8 mouse cellular contexts compared by ENCODE assay signal in genomic region chr11:102739278-102739966, GRCm38 (mm10). TPM values are rescaled to one million over a fixed set of nuclear protein-coding genes. Genes with fewer than 3 reads are reported as not detected.
A peak's percentile ranks its signal among the peaks of the same experiment; 100 is the strongest.
DNase-seq lines count a peak whose midpoint lies in the region; ATAC-seq and TF ChIP-seq lines count a peak whose summit lies in the region.

No protein-coding gene starts in this region.

- peak; percentile 88 for TF ChIP-seq CTCF in forebrain, postnatal 0 days (IDR thresholded peaks at IDR 0.05; ENCODE audit: low read depth)

- DNase-seq in adrenal gland, adult 2 months, result peak; percentile 41
- DNase-seq in adrenal gland, adult 8-10 months, result no peak
- peak; percentile 94 for DNase-seq in forebrain, postnatal 0 days
- DNase-seq in limb, embryonic 11.5 days (ENCODE audit: low spot score), result peak; percentile 77
- peak; percentile 94 for DNase-seq in midbrain, embryonic 14.5 days

- H3K27me3 ChIP-seq in forebrain, postnatal 0 days (ENCODE audit: insufficient read depth, low read length), result no peaks in the 10 kb centered on the region
- no peaks in the 10 kb centered on the region for H3K27me3 ChIP-seq in intestine, embryonic 16.5 days (replicated peaks; ENCODE audit: control insufficient read depth, insufficient read depth, low read length)
- H3K27me3 ChIP-seq in limb, embryonic 11.5 days (ENCODE audit: control insufficient read depth, insufficient read depth, low read length), result peaks cover 5% of the 10 kb centered on the region; the same call in 1 of the 2 replicates
- H3K27me3 ChIP-seq in midbrain, embryonic 14.5 days (ENCODE audit: control insufficient read depth, insufficient read depth, low read length), result no peaks in the 10 kb centered on the region
- H3K27me3 ChIP-seq in stomach, embryonic 16.5 days (ENCODE audit: control insufficient read depth, insufficient read depth, low read length), result no peaks in the 10 kb centered on the region

- no peaks in the 10 kb centered on the region for H3K36me3 ChIP-seq in forebrain, postnatal 0 days (ENCODE audit: insufficient read depth)
- H3K36me3 ChIP-seq in intestine, embryonic 16.5 days (ENCODE audit: control insufficient read depth, insufficient read depth, low read length), result no peaks in the 10 kb centered on the region
- no peaks in the 10 kb centered on the region for H3K36me3 ChIP-seq in limb, embryonic 11.5 days (ENCODE audit: control insufficient read depth, insufficient read depth, low read length)
- no peaks in the 10 kb centered on the region for H3K36me3 ChIP-seq in midbrain, embryonic 14.5 days (ENCODE audit: control insufficient read depth, insufficient read depth, low read length)
- H3K36me3 ChIP-seq in stomach, embryonic 16.5 days (ENCODE audit: control insufficient read depth, insufficient read depth, low read length), result no peaks in the 10 kb centered on the region

- peak overlapping the region; percentile 56 for H3K9ac ChIP-seq in forebrain, postnatal 0 days
- H3K9ac ChIP-seq in intestine, embryonic 16.5 days (ENCODE audit: low read depth, low read length), result peak overlapping the region; percentile 31; the same call in 1 of the 2 replicates
- H3K9ac ChIP-seq in limb, embryonic 11.5 days (ENCODE audit: low read length), result peak overlapping the region; percentile 37
- peak overlapping the region; percentile 60 for H3K9ac ChIP-seq in midbrain, embryonic 14.5 days (replicated peaks; ENCODE audit: low read length)
- peak overlapping the region; percentile 50; the same call in 1 of the 2 replicates for H3K9ac ChIP-seq in stomach, embryonic 16.5 days (ENCODE audit: low read length)

- no peaks in the 10 kb centered on the region for H3K9me3 ChIP-seq in forebrain, postnatal 0 days (ENCODE audit: low read length)
- no peaks in the 10 kb centered on the region for H3K9me3 ChIP-seq in intestine, embryonic 16.5 days (ENCODE audit: control insufficient read depth, low read length)
- H3K9me3 ChIP-seq in limb, embryonic 11.5 days (ENCODE audit: control insufficient read depth, low read length), result no peaks in the 10 kb centered on the region
- no peaks in the 10 kb centered on the region for H3K9me3 ChIP-seq in midbrain, embryonic 14.5 days (ENCODE audit: control insufficient read depth, low read length)
- H3K9me3 ChIP-seq in stomach, embryonic 16.5 days (replicated peaks; ENCODE audit: control insufficient read depth, low read length), result no peaks in the 10 kb centered on the region

- peak overlapping the region; percentile 79 for H3K27ac ChIP-seq in forebrain, postnatal 0 days (ENCODE audit: low read depth, low read length)
- no peak overlapping the region for H3K27ac ChIP-seq in intestine, embryonic 16.5 days (ENCODE audit: low read length)
- no peak overlapping the region for H3K27ac ChIP-seq in limb, embryonic 11.5 days (replicated peaks; ENCODE audit: low read depth, low read length)
- H3K27ac ChIP-seq in midbrain, embryonic 14.5 days (replicated peaks; ENCODE audit: low read depth, low read length), result peak overlapping the region; percentile 72
- H3K27ac ChIP-seq in stomach, embryonic 16.5 days (ENCODE audit: low read length), result no peak overlapping the region

- WGBS in forebrain, postnatal 0 days, result 4% methylated on average over 20 of the region's 20 CpGs
- 7% methylated on average over 20 of the region's 20 CpGs for WGBS in intestine, embryonic 16.5 days
- 6% methylated on average over 20 of the region's 20 CpGs for WGBS in limb, embryonic 11.5 days
- WGBS in midbrain, embryonic 14.5 days, result 4% methylated on average over 20 of the region's 20 CpGs
- 7% methylated on average over 20 of the region's 20 CpGs for WGBS in stomach, embryonic 16.5 days

- H3K4me2 ChIP-seq in forebrain, postnatal 0 days (ENCODE audit: low read depth), result peak overlapping the region; percentile 51
- peak overlapping the region; percentile 72 for H3K4me2 ChIP-seq in intestine, embryonic 16.5 days (ENCODE audit: low read depth, low read length)
- peak overlapping the region; percentile 60 for H3K4me2 ChIP-seq in limb, embryonic 11.5 days (ENCODE audit: low read depth, severe bottlenecking)
- peak overlapping the region; percentile 69 for H3K4me2 ChIP-seq in midbrain, embryonic 14.5 days (ENCODE audit: low read length)
- H3K4me2 ChIP-seq in stomach, embryonic 16.5 days (ENCODE audit: low read depth, low read length), result peak overlapping the region; percentile 60

- peak; percentile 41; the same call in 1 of the 2 replicates for ATAC-seq in cerebellum, adult (ENCODE audit: insufficient number of reproducible peaks, low FRiP score, low TSS enrichment)
- peak; percentile 94 for ATAC-seq in forebrain, postnatal 0 days
- peak; percentile 60 for ATAC-seq in intestine, embryonic 16.5 days
- ATAC-seq in limb, embryonic 11.5 days (ENCODE audit: insufficient number of reproducible peaks, low FRiP score, low TSS enrichment, low read depth), result no peak
- peak; percentile 55; the same call in 1 of the 2 replicates for ATAC-seq in midbrain, embryonic 14.5 days (ENCODE audit: low FRiP score, low TSS enrichment)
- peak; percentile 59 for ATAC-seq in stomach, embryonic 16.5 days (ENCODE audit: insufficient read depth, low FRiP score)

- peak overlapping the region; percentile 24; the same call in 1 of the 2 replicates for H3K4me3 ChIP-seq in forebrain, postnatal 0 days (ENCODE audit: low read depth, low read length)
- peak overlapping the region; percentile 35 for H3K4me3 ChIP-seq in intestine, embryonic 16.5 days (ENCODE audit: low read length)
- peak overlapping the region; percentile 15 for H3K4me3 ChIP-seq in limb, embryonic 11.5 days (ENCODE audit: low read depth, low read length)
- peak overlapping the region; percentile 29 for H3K4me3 ChIP-seq in midbrain, embryonic 14.5 days (replicated peaks; ENCODE audit: low read depth, low read length)
- peak overlapping the region; percentile 31 for H3K4me3 ChIP-seq in stomach, embryonic 16.5 days (replicated peaks; ENCODE audit: low read length)

- H3K4me1 ChIP-seq in forebrain, postnatal 0 days (ENCODE audit: insufficient read depth), result 0 out of 2 replicates have a peak, but pooled peaks cover 6% of the 10 kb centered on the region
- H3K4me1 ChIP-seq in intestine, embryonic 16.5 days (ENCODE audit: control insufficient read depth, insufficient read depth, low read length), result peaks cover 7% of the 10 kb centered on the region
- peaks cover 16% of the 10 kb centered on the region for H3K4me1 ChIP-seq in limb, embryonic 11.5 days (ENCODE audit: control insufficient read depth, insufficient read depth, low read length)
- H3K4me1 ChIP-seq in midbrain, embryonic 14.5 days (ENCODE audit: control insufficient read depth, insufficient read depth, low read length), result peaks cover 5% of the 10 kb centered on the region
- peaks cover 14% of the 10 kb centered on the region for H3K4me1 ChIP-seq in stomach, embryonic 16.5 days (ENCODE audit: control insufficient read depth, insufficient read depth, low read length)

RNA-seq across cellular contexts. Expression of gene Adam11, which starts 21.8 kb away (rescaled TPM):
- total RNA-seq in adrenal gland, adult 2 months (2021), result 1 to 10 TPM; 2.9 to 3.4 TPM
- 9.2 and 11.0 TPM in 2 replicates for polyA plus RNA-seq in adrenal gland, adult 2 months (2012; rRNA removed)
- 10 to 100 TPM in 2 of 4 experiments, 1 to 10 TPM in 2; 2.0 to 13.0 (median 8.0) TPM for total RNA-seq in adrenal gland, adult 8-10 months (2022)
- total RNA-seq in forebrain, postnatal 0 days (2014; rRNA removed), result 37.9 and 49.9 TPM in 2 replicates
- 14.1 and 17.6 TPM in 2 replicates for polyA plus RNA-seq in forebrain, postnatal 0 days (2015; fragmentation: Nextera tagmentation; extraction: Ambion mirVana)
- 2.4 and 3.1 TPM in 2 replicates for polyA plus RNA-seq in intestine, embryonic 16.5 days (2015; fragmentation: Nextera tagmentation; extraction: Ambion mirVana)
- 14.2 and 15.4 TPM in 2 replicates for polyA plus RNA-seq in limb, embryonic 11.5 days (2014; fragmentation: Nextera tagmentation; extraction: Ambion mirVana)
- polyA plus RNA-seq in midbrain, embryonic 14.5 days (2014; fragmentation: Nextera tagmentation; extraction: Ambion mirVana), result 18.2 and 24.1 TPM in 2 replicates
- 4.5 and 5.2 TPM in 2 replicates for polyA plus RNA-seq in stomach, embryonic 16.5 days (2015; fragmentation: Nextera tagmentation; extraction: Ambion mirVana)

RNA-seq across cellular contexts. Expression of gene Ccdc43, which starts 41.8 kb away (rescaled TPM):
- 10 to 100 TPM; 22.9 to 32.8 TPM for total RNA-seq in adrenal gland, adult 2 months (2021)
- polyA plus RNA-seq in adrenal gland, adult 2 months (2012; rRNA removed), result 3.3 and 3.5 TPM in 2 replicates
- total RNA-seq in adrenal gland, adult 8-10 months (2022), result 10 to 100 TPM; 26.5 to 30.5 (median 29.6) TPM
- 33.6 and 36.9 TPM in 2 replicates for total RNA-seq in forebrain, postnatal 0 days (2014; rRNA removed)
- 32.1 and 36.6 TPM in 2 replicates for polyA plus RNA-seq in forebrain, postnatal 0 days (2015; fragmentation: Nextera tagmentation; extraction: Ambion mirVana)
- polyA plus RNA-seq in intestine, embryonic 16.5 days (2015; fragmentation: Nextera tagmentation; extraction: Ambion mirVana), result 36.7 and 39.9 TPM in 2 replicates
- polyA plus RNA-seq in limb, embryonic 11.5 days (2014; fragmentation: Nextera tagmentation; extraction: Ambion mirVana), result 58.4 and 64.1 TPM in 2 replicates
- polyA plus RNA-seq in midbrain, embryonic 14.5 days (2014; fragmentation: Nextera tagmentation; extraction: Ambion mirVana), result 38.8 and 42.4 TPM in 2 replicates
- polyA plus RNA-seq in stomach, embryonic 16.5 days (2015; fragmentation: Nextera tagmentation; extraction: Ambion mirVana), result 39.8 and 44.6 TPM in 2 replicates

Comparison
In these comparisons a context has a peak if more than half of its experiments do, and no peak if none do; other contexts are left out.
1. H3K27ac ChIP-seq: peak in forebrain, postnatal 0 days (single experiment) and midbrain, embryonic 14.5 days (single experiment); none in intestine, embryonic 16.5 days (single experiment), limb, embryonic 11.5 days (single experiment) and stomach, embryonic 16.5 days (single experiment).
2. Peak in every context shown above with its lines, with median percentiles within 50 percentile points of each other: H3K4me2 ChIP-seq, H3K4me3 ChIP-seq and H3K9ac ChIP-seq.